Mouse (Mus musculus): ENCODE measurements around the gene Try4. TPM values are rescaled to one million over a fixed set of nuclear protein-coding genes. Genes with fewer than 3 reads are reported as not detected.
"Not testable (repeated sequence)": the region's sequence is repeated elsewhere in the genome, so short reads cannot be mapped to it uniquely, and the experiment has no call there.

Try4 gene
- 0.13 TPM in 1 of 2 replicates, not detected in the other for polyA plus RNA-seq (2012; rRNA removed)

DNA sequence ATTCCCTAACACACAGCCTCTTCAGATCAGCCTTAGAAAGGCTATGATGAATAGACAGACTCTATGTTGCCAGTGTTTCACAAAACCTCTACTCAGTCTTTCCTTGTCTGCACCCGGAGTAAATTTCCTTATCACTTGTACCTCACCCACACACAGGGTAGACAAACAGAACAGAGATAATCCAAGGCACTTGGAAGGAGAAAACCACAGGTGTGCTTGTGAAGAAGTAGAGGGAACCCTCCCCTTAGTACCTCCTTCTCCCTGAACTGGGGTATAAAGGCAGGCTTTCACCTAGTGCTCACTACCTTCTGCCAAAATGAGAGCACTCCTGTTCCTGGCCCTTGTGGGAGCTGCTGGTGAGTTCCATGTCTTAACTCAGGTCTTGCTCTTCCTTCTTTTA, at the start of gene Try4:
Try4 (plus strand) TSS at position 301 of the 400 bp plus-strand sequence.
- no peaks in the 10 kb centered on the region for H3K4me1 ChIP-seq (ENCODE audit: control insufficient read depth, insufficient read depth, low read length)
- no peak within 1 kb of the TSS for H3K27ac ChIP-seq (ENCODE audit: insufficient read depth, low read length)
- TF ChIP-seq CTCF (IDR thresholded peaks at IDR 0.05; ENCODE audit: extremely low read depth, insufficient read depth, low read length) (no peak), POLR2A (IDR thresholded peaks at IDR 0.05; ENCODE audit: extremely low read depth, insufficient read depth, low read length) (no peak)
- no peak within 1 kb of the TSS for H3K4me3 ChIP-seq (ENCODE audit: insufficient read depth, low read length)

DNA sequence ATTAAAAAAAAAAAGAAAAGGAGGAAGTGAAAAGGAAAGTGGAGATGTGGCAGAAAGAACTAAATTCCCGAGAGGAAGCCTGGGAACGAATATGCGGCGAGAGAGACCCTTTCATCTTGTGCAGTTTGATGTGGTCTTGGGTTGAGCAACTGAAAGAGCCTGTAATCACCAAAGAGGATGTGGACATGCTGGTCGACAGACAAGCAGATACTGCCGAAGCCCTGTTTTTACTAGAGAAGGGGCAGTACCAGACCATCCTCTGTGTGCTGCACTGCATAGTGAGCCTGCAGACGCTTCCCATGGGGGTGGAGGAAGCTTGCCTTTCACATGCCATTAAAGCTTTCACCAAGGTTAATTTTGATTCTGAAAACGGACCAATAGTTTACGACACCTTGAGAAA, 48.8 kb upstream of the Try4 start:
- not testable (repeated sequence) for H3K27ac ChIP-seq (ENCODE audit: insufficient read depth, low read length); H3K4me3 ChIP-seq (ENCODE audit: insufficient read depth, low read length); H3K4me1 ChIP-seq (ENCODE audit: control insufficient read depth, insufficient read depth, low read length)

DNA sequence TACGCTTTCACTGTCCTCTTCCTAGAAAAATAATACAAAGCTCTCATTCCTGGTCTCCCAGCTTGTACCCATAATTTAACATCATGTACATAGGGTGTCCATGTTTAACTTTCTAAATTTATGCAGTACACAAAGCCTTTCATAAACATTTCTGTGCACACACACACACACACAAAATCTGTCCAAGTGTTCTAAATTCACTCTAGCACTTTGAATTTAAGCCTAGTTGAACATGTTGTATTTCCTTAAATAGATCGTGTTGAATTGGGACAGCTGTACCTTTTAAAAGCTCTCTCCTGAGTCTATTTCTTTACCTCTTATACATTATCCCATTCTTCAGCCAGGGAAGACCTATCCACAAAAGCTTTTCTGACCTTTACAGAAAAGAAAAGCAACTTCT, 45.6 kb upstream of the Try4 start:
- no peaks in the 10 kb centered on the region; the same call in 1 of the 2 replicates for H3K4me1 ChIP-seq (ENCODE audit: control insufficient read depth, insufficient read depth, low read length)
- TF ChIP-seq CTCF (IDR thresholded peaks at IDR 0.05; ENCODE audit: extremely low read depth, insufficient read depth, low read length) (no peak), POLR2A (IDR thresholded peaks at IDR 0.05; ENCODE audit: extremely low read depth, insufficient read depth, low read length) (no peak)
- H3K27ac ChIP-seq (ENCODE audit: insufficient read depth, low read length) = no peak overlapping the region
- no peak overlapping the region for H3K4me3 ChIP-seq (ENCODE audit: insufficient read depth, low read length)

DNA sequence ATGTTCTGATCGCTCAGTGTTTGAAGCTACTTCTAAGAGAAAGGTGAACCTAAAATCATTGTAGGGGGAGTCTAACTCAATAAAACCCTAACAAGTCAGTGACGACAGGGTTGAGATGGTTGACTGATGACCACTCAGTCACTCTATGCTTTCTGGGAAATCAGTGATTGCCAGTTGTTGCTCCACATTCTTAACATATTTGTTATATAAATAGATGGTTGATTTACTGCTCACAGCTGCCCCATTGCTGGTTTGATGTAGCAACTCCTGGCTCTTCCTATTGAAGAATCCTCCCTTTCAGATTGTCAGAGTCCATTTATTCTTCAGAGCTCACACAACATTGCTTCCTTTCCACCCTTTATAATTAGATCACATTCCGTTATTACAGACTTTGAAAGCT, 44.6 kb upstream of the Try4 start:
- H3K4me1 ChIP-seq (ENCODE audit: control insufficient read depth, insufficient read depth, low read length) = no peaks in the 10 kb centered on the region; the same call in 1 of the 2 replicates
- no peak overlapping the region; the same call in 1 of the 2 replicates for H3K27ac ChIP-seq (ENCODE audit: insufficient read depth, low read length)
- H3K4me3 ChIP-seq (ENCODE audit: insufficient read depth, low read length) = no peak overlapping the region
- TF ChIP-seq POLR2A (IDR thresholded peaks at IDR 0.05; ENCODE audit: extremely low read depth, insufficient read depth, low read length) (no peak), CTCF (IDR thresholded peaks at IDR 0.05; ENCODE audit: extremely low read depth, insufficient read depth, low read length) (no peak)

- TF ChIP-seq POLR2A (IDR thresholded peaks at IDR 0.05; ENCODE audit: extremely low read depth, insufficient read depth, low read length) = no peak
- TF ChIP-seq CTCF (IDR thresholded peaks at IDR 0.05; ENCODE audit: extremely low read depth, insufficient read depth, low read length) = no peak
- no peak overlapping the region for H3K27ac ChIP-seq (ENCODE audit: insufficient read depth, low read length)
Observed at GRCm38 (mm10) chr6:41262796-41263195, 39.3 kb upstream of the Try4 start.

DNA sequence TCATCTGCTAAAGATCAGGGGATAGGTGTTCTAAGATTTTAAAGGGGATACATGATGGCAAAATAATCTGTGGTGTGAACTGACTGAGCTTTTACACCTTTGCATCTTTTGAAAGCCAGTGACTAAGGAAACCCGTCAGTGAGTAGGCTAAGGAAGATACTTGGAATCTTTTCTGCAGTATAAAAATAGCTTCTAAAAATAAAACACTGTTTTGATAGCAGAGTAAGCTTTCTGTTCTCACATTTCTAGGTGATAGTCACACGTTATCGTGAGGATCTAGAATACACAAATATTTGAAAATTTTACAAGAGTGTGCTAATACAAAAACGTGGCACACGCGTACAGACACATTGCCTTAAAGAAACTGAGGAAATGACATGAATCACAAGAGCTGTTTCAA, 35.9 kb upstream of the Try4 start:
- Histone ChIP-seq H3K4me1 (ENCODE audit: control insufficient read depth, insufficient read depth, low read length) (peaks cover 1% of the 10 kb centered on the region; the same call in 1 of the 2 replicates), H3K4me3 (ENCODE audit: insufficient read depth, low read length) (no peak overlapping the region), H3K27ac (ENCODE audit: insufficient read depth, low read length) (no peak overlapping the region)
- TF ChIP-seq CTCF (IDR thresholded peaks at IDR 0.05; ENCODE audit: extremely low read depth, insufficient read depth, low read length) (no peak), POLR2A (IDR thresholded peaks at IDR 0.05; ENCODE audit: extremely low read depth, insufficient read depth, low read length) (no peak)

More at GRCm38 (mm10) chr6:41262796-41263195, 39.3 kb upstream of the Try4 start:
- Histone ChIP-seq H3K4me3 (ENCODE audit: insufficient read depth, low read length) (no peak overlapping the region), H3K4me1 (ENCODE audit: control insufficient read depth, insufficient read depth, low read length) (peaks cover 1% of the 10 kb centered on the region; the same call in 1 of the 2 replicates)

GRCm38 (mm10) chr6:41298255-41298654, 3.8 kb upstream of the Try4 start:
- H3K27ac ChIP-seq (ENCODE audit: insufficient read depth, low read length) = no peak overlapping the region
- TF ChIP-seq CTCF (IDR thresholded peaks at IDR 0.05; ENCODE audit: extremely low read depth, insufficient read depth, low read length) = no peak
- no peak for TF ChIP-seq POLR2A (IDR thresholded peaks at IDR 0.05; ENCODE audit: extremely low read depth, insufficient read depth, low read length)
- no peak overlapping the region for H3K4me3 ChIP-seq (ENCODE audit: insufficient read depth, low read length)
- H3K4me1 ChIP-seq (ENCODE audit: control insufficient read depth, insufficient read depth, low read length) = no peaks in the 10 kb centered on the region

DNA sequence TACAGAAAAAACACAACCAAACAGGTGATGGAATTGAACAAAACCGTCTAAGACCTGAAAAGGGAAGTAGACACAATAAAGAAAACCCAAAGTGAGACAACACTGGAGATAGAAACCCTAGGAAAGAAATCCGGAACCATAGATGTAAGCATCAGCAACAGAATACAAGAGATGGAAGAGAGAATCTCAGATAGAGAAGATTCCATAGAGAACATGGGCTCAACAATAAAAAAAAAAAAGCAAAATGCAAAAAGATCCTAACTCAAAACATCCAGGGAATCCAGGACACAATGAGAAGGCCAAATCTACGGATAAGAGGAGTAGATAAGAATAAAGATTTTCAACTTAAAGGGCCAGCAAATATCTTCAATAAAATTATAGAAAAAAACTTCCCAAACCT, 14.7 kb downstream of the Try4 start, which contains the start of gene Try5:
Try5 (minus strand) TSS at position 101 of the 400 bp plus-strand sequence.
- not testable (repeated sequence) for H3K4me1 ChIP-seq (ENCODE audit: control insufficient read depth, insufficient read depth, low read length); H3K27ac ChIP-seq (ENCODE audit: insufficient read depth, low read length); H3K4me3 ChIP-seq (ENCODE audit: insufficient read depth, low read length)

- H3K4me3 ChIP-seq (ENCODE audit: insufficient read depth, low read length) = no peak within 1 kb of the TSS
- H3K27ac ChIP-seq (ENCODE audit: insufficient read depth, low read length) = no peak within 1 kb of the TSS
- TF ChIP-seq CTCF (IDR thresholded peaks at IDR 0.05; ENCODE audit: extremely low read depth, insufficient read depth, low read length) = no peak
- H3K4me1 ChIP-seq (ENCODE audit: control insufficient read depth, insufficient read depth, low read length) = no peaks in the 10 kb centered on the region
Observed at GRCm38 (mm10) chr6:41353932-41354331, 51.9 kb downstream of the Try4 start, which contains the start of gene Try10. TSS of gene Try10 (plus strand) at chr6:41354105.

Other genes with a start within 250 kb of the Try4 start
- gene Try5, start 14.6 kb downstream of the Try4 start, polyA plus RNA-seq (2012; rRNA removed) = not detected in 2 replicates
- gene Try10, start 51.8 kb downstream of the Try4 start, polyA plus RNA-seq (2012; rRNA removed) = not detected in 2 replicates
- gene Prss3, start 75.4 kb downstream of the Try4 start, polyA plus RNA-seq (2012; rRNA removed) = not detected in 2 replicates
- not detected in 2 replicates for gene Gm5771, start 90.1 kb downstream of the Try4 start, polyA plus RNA-seq (2012; rRNA removed)
- 3.8 and 4.9 TPM in 2 replicates for gene Gm10334, start 143.9 kb downstream of the Try4 start, polyA plus RNA-seq (2012; rRNA removed)
- not detected in 2 replicates for gene Prss1, start 156.7 kb downstream of the Try4 start, polyA plus RNA-seq (2012; rRNA removed)
- 0.19 TPM in 1 of 2 replicates, not detected in the other for gene Prss2, start 219.5 kb downstream of the Try4 start, polyA plus RNA-seq (2012; rRNA removed)